Mouse (Mus musculus): ENCODE results near the gene Arf1.

The Arf1 gene

DNA sequence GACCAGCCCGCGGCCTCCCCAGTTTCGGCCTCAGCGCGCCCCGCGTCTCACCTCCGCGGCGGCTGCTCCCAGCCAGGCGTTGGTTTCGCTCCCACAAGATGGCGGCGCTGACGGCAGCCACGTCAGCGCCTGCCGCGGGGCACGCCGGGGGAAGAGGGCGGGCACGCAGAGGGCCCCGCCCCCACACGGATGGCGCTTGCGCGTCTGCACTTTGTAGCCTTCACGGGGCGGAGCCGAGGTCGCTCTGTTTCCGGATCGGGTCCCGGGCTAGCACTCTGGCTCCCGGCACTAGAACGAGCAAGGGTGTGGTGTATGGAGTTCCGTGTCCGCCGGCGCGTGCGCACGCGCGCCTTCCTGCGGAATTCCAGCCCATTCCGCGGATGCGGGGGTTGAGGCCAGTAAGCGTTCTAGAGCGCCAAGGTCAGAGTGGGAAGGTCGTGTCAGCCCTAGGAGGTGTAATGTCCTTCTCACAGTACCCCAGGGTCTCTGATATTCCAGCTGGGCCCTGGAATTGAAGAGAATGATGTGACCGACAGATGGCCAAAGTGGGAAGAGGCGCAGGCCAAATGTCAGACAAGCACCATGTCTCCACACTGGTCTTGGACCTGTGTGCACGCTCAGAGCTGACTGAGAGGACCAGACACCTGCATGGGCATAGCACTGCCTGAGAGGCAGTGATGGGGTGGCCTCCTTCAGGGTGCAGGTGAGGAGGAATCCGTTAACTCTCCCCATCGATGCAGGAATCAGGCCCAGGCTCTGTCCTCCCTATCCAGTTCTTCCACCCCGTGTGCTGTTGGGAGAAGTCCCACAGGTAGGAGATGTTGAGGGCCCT lies at the start of gene Arf1:
TSS of gene Arf1 (minus strand) at position 149 of the 832 bp plus-strand sequence.
- peak; percentile 93 for DNase-seq (ENCODE audit: low read depth)

DNA sequence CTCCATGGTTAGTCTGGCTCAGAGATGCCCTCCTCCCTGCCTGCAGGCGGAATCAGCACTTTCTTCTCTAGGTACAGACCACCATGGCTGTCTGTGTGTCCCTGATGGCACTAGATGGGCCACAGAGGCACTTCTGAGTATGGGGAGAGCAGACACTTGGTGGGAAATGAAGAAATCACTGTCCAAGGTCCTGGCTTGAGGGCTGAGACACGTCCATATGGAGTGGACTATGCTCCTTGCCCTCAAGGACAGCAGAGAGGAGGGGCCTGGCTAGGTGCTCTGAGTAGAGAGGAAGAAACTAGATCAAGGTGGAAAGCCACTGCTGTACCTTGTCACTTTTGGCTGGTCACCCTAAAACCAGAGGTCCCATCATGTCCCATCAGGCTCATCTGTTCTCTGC lies 48.8 kb upstream of the Arf1 start:
- no peak for DNase-seq (ENCODE audit: low read depth)

DNA sequence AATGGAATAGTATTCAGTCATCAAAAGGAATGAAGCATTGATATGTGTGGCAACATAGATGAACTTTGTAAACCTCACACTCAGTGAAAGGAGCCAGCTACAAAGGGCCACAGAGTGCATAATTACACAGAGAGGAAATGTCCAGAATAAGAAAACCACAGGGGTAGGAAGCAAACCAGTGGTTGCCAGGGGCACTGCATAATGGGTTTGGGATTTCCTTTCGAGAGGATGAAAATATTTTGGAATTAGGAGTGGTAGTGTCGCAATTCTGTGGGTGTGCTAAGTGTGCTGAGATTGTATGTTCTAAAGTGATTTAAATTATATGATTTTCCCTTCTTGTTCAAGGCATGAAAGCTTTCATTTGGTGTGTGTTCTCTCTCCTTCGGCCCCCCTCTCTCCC lies 46.1 kb upstream of the Arf1 start:
- no peak for DNase-seq (ENCODE audit: low read depth)

DNA sequence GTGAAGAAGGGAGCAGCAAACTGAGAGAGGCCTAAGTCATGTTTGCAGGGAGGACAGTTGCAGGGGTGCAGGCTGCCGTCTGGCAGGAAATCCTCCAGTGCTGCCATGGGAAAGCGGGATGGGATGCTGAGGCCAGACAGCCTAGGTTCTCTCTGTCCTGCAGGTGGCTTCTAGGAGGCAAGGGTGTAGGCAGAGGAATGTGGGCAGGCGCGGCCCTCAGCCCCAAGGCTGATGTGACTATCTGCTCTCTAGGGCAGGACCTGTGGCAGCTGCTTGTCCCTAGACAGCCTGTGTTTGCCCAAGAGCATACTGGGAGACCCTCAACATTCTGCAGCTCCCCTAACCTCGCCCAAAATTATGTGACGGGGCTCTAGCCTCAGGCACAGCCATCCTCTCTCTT lies 38.7 kb upstream of the Arf1 start:
- DNase-seq (ENCODE audit: low read depth): no peak

DNA sequence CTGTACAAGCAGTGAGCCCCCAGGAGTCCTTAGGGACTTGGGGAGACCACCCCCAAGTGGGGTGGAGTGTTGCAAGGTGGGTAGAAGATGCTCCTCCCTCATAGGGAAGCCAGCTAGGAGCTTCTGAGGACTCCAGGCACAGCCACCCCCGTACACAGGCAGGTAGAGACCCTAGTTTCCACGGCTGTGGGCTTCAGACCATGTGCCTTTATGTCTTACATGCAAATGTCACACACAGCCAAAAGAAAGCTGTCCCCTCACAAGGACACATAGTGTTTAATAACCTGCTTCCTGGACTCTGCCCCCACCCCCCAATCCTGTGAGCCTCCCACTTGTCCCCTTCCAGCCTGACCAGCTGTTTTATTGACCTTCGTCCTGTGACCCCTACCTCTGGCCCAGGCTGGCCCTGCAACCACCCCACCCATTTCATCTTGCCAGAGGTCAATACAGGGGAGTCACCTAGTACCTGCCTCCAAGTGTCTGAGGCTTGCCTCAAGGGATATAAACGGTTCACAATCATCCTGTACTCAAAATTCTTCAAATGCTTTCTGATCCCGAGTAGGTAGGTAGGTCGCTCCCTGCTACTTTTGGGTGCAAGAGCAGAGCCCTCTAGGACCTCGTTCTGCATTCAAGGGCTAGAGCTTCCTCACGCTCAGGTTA lies 37.2 kb upstream of the Arf1 start:
- no peak for DNase-seq (ENCODE audit: low read depth)

DNA sequence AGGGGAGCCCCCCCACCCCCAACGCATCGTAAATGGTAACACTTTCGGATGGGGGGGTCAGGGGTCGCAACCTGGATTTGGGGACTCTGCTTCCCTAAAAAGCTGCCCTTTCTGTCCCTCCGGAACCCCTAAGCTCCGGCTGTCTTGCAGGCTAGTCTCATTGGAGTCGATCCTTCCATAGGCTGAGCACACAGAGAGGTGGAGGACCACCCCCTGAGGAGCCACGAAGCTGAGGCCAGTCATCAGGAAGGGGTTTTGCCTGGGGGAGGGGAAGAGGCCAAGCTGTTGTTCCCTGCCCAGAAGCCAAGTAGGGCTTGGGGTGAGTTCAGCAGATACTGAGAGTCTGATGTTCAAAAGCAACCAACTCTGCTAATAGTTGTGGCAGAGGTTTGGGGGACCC lies 36.5 kb upstream of the Arf1 start:
- no peak for DNase-seq (ENCODE audit: low read depth)

DNA sequence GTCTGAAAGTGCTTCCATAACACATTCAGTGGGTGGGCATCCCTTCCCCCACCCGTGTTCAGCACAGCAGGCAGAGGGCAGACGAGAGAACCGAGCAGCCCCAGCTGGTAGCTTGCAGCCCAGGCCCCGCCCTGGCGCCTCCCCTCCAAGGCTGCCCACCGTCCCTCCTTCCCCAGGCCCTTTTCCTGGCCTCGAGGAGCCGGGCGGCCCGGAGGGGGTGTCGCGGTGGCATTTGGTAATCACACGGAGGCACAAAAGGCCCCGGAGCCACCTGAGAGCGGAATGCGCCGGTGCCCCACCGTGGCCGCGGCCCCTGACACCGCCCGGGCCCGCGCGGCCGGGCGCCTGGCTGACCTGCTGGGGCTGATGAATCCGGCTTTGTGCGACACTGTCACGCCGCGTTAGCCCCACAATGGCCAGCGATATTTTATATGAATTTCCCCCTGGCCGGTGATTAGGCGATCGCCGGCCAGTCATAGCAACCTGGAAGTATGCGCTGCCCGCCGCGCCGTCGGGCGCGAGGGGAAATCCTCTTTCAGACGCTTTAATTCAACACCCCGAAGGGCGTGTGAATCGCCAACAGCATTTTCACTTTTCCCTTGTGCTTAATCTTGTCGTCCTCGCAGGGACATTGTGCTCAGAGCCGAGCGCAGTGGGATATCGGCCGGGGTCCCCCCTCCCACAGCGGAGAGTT lies 35.9 kb upstream of the Arf1 start:
- no peak for DNase-seq (ENCODE audit: low read depth)

DNA sequence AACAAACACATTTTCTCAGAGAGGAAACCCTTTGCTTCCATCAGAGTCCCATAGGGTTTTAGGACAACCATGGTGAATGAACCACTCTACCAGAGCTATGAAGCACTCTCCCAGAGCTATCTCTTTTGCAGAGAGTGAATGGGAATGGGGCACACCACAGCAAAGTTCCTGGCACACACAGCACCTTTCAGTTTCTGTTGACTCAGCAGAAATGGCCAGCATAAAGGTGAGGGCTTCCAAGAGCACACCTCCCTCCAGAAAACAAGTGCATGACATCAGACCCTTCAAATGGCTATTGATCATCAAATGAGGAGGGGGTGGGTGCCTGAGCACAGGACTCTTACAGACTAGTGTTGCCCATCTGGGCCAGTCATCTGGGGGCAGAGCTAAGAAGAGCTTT lies 34.2 kb upstream of the Arf1 start:
- no peak for DNase-seq (ENCODE audit: low read depth)

DNA sequence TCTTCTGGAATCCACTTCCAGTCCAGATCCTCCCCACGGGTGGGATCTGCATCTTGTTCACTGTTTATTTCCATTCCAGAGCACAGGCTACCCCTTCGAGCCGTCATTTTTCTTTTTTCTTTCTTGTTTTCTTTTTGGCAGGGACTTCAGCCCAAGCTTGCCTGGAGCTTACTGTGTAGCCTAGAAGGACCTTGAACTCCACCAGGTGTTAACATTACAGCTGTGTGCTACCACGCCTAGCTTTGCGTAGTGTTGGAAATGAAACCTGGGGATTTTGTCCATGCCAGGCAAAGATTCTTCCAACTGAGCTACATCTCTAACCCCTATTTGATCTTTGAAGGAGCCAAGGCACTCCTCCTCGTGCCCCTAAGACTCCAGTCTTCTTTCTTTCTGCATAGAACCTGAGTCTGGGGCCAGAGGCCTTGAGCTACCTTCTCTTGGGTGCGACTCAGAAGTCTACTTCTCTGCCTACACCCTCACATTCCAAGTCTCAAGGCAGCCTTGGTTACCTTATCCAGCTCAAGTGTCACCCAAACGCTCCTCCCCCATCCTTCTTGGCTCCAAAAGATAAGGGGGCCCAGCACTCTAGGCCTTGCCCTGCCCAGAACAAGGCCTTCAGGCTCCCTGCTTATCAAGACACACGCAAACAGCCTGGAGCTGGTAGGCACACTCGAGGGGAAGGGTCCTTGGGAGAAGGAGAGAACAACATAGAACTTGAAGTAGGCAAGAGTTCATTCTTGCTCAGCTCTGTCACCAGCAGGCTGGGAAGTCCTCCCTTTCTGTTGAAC lies 32.8 kb upstream of the Arf1 start:
- peak; percentile 33 for DNase-seq (ENCODE audit: low read depth)

DNA sequence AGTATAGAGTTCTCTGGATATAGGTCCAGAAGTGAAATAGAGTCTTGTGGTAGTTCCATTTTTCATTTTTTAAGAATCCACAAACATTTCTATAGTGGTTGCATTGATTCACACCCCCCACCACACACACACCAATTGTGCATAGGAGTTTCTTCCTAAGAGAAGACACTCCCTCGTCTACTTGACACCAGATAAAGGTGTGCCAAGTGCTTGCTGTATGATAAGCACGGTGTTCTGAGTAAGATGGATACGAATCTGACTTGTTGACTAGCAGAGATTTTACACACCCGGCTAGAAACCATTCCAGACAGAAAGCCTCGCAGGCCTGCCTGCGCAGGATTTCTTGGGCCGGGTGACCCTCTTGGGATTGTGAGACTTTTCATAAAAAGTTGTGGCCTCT lies 31.6 kb upstream of the Arf1 start:
- DNase-seq (ENCODE audit: low read depth): no peak

DNA sequence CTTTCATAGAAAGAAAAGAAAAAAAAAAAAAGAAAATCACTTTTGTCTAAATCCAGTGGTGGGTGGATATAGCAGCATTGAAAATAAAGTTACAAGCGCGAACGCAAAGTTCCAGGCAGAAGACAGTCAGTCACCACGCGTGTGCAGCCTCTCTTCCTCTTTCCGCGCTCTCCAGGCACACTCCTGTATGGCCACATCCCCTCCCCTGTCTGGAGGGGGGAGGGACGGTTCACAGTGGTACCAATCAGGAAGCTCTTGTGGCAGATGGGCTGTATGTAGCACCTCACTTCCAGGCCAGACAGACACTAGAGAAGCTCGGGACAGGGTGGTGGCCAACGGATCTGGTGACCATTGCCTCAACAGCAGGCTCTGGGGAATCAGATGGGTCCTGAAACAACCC lies 20.0 kb upstream of the Arf1 start:
- no peak for DNase-seq (ENCODE audit: low read depth)

DNA sequence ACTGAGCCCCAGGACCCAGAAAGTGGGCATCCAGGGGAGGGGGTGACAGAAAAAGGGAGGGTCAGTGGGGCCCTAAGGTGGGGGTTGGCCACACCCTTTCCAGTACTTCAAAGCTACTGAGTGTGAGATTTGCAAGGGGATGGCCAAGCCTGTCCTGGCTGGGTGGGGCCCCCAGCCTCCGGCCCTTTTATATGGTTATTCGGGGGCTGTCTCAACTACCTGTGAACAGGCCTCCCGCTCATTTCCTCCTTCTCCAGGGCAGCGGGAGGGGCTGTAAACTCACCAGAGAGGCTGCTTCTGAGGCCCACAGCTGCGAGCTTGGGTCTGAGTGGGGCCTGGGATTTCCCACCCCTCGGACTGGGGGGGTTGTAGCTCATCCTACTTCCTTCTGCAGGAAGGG lies 15.8 kb upstream of the Arf1 start:
- DNase-seq (ENCODE audit: low read depth): no peak

DNA sequence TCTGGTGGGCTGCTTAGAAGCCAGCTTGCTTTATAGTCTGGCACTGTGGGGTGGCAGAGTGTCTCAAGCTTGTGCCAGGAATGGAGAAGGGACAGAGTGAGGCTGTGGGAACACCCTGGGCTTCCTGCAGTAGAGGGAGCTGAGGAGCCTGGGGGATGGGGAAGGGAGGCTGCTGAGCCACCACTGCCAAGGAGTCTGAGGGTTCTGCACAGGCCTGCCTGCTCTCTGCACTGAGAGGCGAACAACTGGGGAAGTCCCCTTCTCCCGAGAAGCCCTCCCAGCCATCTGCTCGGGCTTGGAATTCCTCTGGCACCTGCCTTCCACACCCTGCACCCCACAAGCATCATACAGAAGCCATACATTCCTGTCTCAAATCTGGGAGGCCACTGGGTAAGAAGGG lies 13.8 kb upstream of the Arf1 start:
- DNase-seq (ENCODE audit: low read depth): no peak

DNA sequence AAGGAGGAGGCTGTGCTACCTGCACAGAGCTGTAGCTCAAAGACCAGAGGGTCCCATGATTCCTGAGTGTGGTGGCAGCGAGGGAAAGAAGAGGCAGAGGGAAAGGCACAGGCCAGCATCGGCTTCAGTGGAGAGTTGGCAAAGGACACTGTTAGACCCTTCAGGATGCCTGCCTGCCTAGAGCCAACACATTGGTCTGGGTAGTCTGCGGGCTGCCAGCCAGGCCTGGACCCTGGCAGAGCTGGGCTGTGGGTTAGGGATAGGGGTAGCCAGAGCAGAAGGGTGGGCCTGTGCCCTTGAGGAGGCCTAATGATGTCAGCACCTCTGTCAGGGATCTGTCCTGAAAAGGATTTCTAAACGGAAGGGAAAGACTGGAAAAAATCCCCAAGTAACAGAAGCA lies 11.7 kb upstream of the Arf1 start:
- DNase-seq (ENCODE audit: low read depth): no peak

DNA sequence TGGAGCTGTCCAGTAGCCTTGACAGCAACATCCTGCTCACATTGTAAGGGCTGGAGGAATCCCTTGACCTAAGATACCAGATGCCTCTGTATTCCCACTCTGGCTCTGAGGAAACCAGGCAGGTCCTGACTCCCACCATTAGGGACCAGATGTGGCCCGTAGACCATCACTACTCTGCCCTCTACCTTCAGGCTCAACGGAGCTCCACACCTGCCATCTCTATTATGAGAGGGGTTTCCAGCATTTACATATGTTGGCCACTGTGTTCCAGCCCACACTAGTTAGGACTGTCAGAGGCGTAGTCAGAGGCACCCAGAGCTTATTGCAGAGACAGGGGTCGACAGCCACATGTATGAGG lies 11.3 kb upstream of the Arf1 start:
- DNase-seq (ENCODE audit: low read depth): no peak

DNA sequence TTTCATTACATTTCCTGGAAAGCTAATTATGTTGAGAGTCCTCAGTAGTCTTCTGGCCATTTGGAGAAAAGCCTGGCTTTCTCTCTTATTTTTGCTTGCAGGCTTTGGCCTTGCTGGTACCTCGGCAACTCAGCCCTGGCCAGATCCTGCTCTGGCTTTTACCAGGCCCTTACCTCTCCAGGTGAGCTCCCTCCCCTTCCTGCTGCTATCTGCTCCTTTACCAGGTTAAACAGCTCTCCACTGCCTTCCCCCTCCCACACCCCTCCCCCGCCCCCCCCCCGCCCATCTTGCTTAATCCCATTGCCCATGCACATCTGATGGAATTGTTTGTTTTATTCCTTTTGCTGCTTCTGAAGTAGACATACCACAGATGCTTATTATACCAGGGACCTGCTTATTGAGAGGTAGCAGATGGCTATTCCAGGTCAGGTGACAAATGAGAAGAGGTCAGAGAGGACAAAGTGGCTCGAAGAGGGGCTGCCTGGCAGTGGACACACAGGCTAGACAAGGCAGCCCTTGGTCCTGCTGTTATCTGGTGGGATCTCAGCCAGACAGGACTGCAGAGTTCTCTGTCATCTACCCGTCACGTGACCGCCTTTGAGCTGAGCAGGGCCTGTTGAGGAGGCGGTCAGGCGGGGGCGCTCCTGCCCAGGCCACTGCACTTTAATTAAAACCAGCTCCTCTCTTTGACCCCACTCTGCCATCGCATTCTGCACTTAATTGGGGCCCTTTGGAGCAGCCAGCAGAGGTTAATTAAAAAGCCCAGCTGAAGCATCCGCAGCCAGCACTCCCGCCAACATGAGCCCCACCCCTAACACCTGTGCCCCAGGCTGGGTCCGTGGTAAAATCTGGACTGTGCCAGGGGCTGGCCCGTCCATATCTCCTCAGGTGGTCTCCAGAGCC lies 10.7 kb upstream of the Arf1 start:
- DNase-seq (ENCODE audit: low read depth): no peak

DNA sequence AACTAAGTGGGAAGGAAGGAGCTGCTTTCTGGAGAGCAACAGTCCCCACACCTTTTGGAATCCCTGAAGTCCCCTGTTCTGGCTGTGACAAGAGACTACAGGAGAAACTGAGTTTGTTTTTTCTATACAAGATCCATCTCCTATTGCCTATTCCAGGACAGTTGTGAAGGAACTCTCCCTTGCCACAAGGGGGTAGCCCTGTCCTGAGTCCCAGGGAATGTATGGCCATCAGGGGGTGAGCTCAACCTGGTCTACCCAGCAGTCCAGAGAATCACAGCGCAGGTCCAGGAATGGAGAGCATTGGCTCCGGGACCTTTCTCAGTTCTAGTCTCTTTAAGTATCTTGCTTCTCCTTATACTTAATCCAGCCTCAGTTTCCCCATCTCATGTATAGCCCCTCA lies 4.7 kb upstream of the Arf1 start:
- DNase-seq (ENCODE audit: low read depth): no peak

DNA sequence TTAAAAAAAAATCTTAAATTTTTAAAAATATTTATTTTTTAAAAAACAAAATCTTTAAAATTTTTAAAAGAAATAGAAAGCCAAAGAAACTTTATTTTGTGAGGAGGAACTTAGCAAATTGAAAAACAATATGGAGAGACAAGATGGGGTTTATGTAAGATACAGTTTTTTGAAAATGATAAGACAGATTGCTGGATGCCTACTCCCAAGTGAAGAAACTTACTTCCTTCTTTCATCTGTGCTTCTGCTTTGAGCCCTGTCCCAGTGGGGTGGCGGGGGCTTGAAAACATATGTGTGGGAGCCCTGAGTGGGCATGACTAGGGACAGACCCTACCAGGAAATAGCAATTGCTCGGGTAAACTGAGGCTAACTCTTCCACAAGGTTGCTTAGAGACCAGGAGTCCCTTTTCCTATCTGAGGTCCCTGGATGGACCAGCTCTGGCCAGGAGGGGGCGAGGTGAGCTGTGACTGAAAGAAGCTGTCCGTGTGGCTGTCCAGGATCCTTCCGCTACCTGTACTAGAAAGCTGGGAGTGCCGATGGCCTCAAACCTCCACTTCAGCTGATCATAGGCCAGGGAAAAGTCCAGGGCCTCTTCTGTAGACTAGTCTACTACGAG lies 2.2 kb upstream of the Arf1 start:
- DNase-seq (ENCODE audit: low read depth): no peak

DNA sequence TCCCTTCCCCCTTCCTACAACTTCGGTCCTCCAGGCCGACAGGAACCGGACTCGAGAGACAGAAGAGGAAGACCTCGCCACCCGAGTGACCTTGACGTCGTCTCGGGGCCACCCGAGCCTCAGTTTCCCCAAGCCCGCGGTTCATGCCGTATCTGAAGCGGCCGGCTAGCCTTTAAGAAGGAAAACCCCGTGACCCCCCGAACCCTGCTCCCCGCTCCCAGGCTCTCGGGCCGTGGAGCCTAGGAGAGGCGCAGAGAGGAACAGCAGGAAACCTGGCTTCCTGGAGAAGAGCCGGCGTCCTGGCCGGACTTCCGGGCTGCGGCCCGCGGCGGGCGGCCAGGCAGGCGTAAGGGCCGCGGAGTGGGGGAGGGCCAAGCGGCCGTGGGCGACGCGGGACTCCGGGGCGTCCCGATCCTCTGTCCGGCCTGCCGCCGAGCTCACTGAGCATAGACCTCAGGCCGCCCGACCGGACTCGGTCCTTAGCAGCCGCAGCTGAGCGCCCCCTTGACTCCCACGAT lies 407 bp downstream of the Arf1 start:
- no peak for DNase-seq (ENCODE audit: low read depth)

DNA sequence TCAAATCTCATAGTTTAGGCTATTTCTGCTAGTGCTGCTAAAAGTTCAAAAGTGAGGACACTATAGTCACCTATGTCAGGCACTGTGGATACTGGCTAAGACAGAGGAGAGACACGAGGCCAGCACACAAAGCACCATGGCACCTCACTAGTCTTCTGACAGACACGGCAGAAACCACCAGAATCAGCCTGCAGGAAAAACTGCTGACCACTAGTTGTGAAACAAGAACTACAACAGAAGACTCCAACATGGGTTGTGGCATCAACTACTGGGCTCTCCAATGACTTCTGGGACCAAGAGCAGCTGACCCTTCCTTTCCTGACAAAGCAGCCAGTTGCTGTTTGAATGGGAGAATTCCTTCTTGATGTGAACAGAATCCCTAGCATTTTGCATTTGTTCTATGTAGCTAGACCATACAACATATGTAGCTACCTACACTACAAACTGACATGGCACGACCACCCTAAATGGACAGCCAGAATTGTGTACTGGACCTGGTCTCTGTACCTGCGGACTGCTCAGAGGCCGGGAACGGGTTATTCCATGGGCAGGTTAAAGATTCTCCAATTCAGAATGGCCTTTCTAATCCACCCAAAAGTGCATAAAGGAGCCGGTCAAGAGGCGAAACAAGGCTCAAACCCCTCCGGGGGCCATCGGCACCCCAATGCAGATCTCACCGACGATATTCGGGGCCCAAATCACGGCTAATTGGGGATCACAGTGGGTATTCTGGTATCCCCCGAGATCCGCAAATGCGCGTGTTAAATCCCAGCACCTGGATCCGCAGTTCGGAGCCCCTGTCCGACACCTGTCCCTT lies 1.1 kb downstream of the Arf1 start:
- DNase-seq (ENCODE audit: low read depth): no peak

All from c-Kit-positive CD71-negative TER-119-negative erythroid progenitor cells, embryonic 14.5 days (primary cell).